Mouse (Mus musculus) forebrain, embryonic 14.5 days (tissue): ENCODE measurements around the gene Wnk4. TPM values are rescaled to one million over a fixed set of nuclear protein-coding genes. Genes with fewer than 3 reads are reported as not detected.

Experiments
- polyA plus RNA-seq: library from polyadenylated mRNA; unstranded; fragments of >200 nt; fragmentation: Nextera tagmentation; extraction: Ambion mirVana; gene quantifications from 2 replicates; pipeline ENCODE4 v1.2.1, GENCODE M21; 2014

Gene Wnk4
- polyA plus RNA-seq, 1 experiment from 2014 or later, result 3.4 TPM

Other genes with a start within 250 kb of the Wnk4 start
- 6.6 and 8.4 TPM in 2 replicates for gene Naglu, start 190.6 kb upstream of the Wnk4 start, polyA plus RNA-seq
- not detected in 2 replicates for gene Hsd17b1, start 182.2 kb upstream of the Wnk4 start, polyA plus RNA-seq
- 52.9 and 54.9 TPM in 2 replicates for gene Coasy, start 178.0 kb upstream of the Wnk4 start, polyA plus RNA-seq
- gene Mlx, start 173.3 kb upstream of the Wnk4 start, polyA plus RNA-seq, result 100 and 109 TPM in 2 replicates
- gene Psmc3ip, start 165.1 kb upstream of the Wnk4 start, polyA plus RNA-seq, result 39.8 and 54.3 TPM in 2 replicates
- 14.0 and 14.4 TPM in 2 replicates for gene Retreg3, start 140.7 kb upstream of the Wnk4 start, polyA plus RNA-seq
- 84.9 and 87.8 TPM in 2 replicates for gene Tubg1, start 140.6 kb upstream of the Wnk4 start, polyA plus RNA-seq
- gene Tubg2, start 104.7 kb upstream of the Wnk4 start, polyA plus RNA-seq, result 27.4 and 31.9 TPM in 2 replicates
- 0.39 and 0.48 TPM in 2 replicates for gene Cntnap1, start 90.0 kb upstream of the Wnk4 start, polyA plus RNA-seq
- gene Plekhh3, start 89.2 kb upstream of the Wnk4 start, polyA plus RNA-seq, result 4.6 and 5.5 TPM in 2 replicates
- gene Ccr10, start 85.1 kb upstream of the Wnk4 start, polyA plus RNA-seq, result 0.10 TPM in 1 of 2 replicates, not detected in the other
- gene Ezh1, start 34.1 kb upstream of the Wnk4 start, polyA plus RNA-seq, result 16.1 and 22.4 TPM in 2 replicates
- gene Ramp2, start 14.5 kb upstream of the Wnk4 start, polyA plus RNA-seq, result 80.4 and 80.9 TPM in 2 replicates
- 110 and 118 TPM in 2 replicates for gene Vps25, start 6.9 kb upstream of the Wnk4 start, polyA plus RNA-seq
- 0.76 and 1.3 TPM in 2 replicates for gene Cntd1, start 18.4 kb downstream of the Wnk4 start, polyA plus RNA-seq
- 237 and 260 TPM in 2 replicates for gene Coa3, start 18.5 kb downstream of the Wnk4 start, polyA plus RNA-seq
- gene Becn1, start 41.7 kb downstream of the Wnk4 start, polyA plus RNA-seq, result 172 and 177 TPM in 2 replicates
- 103 and 107 TPM in 2 replicates for gene Psme3, start 55.6 kb downstream of the Wnk4 start, polyA plus RNA-seq
- gene Aoc2, start 64.5 kb downstream of the Wnk4 start, polyA plus RNA-seq, result 0.94 and 1.1 TPM in 2 replicates
- gene Aoc3, start 70.0 kb downstream of the Wnk4 start, polyA plus RNA-seq, result 0.08 and 0.10 TPM in 2 replicates
- 0.09 TPM in 1 of 2 replicates, not detected in the other for gene G6pc, start 107.0 kb downstream of the Wnk4 start, polyA plus RNA-seq
- gene Aarsd1, start 157.0 kb downstream of the Wnk4 start, polyA plus RNA-seq, result 89.6 and 92.5 TPM in 2 replicates
- gene Gm27029, start 164.2 kb downstream of the Wnk4 start, polyA plus RNA-seq, result 6.8 and 7.3 TPM in 2 replicates
- 14.7 and 21.2 TPM in 2 replicates for gene Rundc1, start 164.5 kb downstream of the Wnk4 start, polyA plus RNA-seq
- gene Ptges3l, start 164.8 kb downstream of the Wnk4 start, polyA plus RNA-seq, result 1.2 TPM in 2 replicates
- 281 and 371 TPM in 2 replicates for gene Rpl27, start 181.7 kb downstream of the Wnk4 start, polyA plus RNA-seq
- gene Ifi35, start 187.8 kb downstream of the Wnk4 start, polyA plus RNA-seq, result 2.7 and 3.4 TPM in 2 replicates
- gene Rnd2, start 204.4 kb downstream of the Wnk4 start, polyA plus RNA-seq, result 98.7 and 131 TPM in 2 replicates
- 77.5 and 85.7 TPM in 2 replicates for gene Vat1, start 205.7 kb downstream of the Wnk4 start, polyA plus RNA-seq